Mouse (Mus musculus) spleen, postnatal 14 days (tissue): ENCODE data around the gene Clec3a.

ENCODE experiments used
- DNase-seq, 2 experiments: peaks; one replicate each; pipeline ENCODE4 v3.0.0; 2021 to 2022; ENCODE audit warnings: low spot score in 2 of 2

Clec3a gene

DNA sequence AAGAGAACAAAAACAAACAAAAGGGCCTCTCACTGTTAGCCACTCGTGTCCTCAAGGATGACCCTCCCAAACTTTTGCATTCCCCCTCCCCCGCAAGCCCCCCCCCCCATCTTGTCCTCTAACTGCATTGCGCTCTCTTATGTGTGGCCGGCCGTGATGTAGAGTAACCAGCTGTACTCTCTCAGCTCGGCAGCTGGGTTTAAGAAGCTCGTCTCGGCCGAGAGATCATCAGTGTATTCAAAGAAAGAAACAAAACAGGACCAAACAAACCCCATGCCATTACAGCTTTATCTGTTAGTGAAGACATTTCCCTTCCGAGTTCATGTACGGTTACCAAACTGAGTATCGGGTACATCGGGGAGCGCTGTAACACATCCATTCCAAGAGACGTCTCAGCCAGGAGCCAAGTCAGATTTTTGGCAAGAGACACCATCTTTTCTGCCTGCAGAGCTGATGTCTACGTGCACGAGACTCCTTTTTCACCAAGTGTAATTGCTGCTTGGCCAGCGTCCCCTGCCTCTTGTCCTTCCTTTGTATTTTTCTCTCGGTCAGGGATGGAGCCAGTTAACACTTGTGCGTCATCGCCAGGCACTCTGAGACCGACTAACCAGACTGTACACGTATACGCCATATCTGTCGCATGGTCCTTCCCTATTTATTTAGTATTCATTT, 40.4 kb downstream of the Clec3a start:
- no peak for DNase-seq

DNA sequence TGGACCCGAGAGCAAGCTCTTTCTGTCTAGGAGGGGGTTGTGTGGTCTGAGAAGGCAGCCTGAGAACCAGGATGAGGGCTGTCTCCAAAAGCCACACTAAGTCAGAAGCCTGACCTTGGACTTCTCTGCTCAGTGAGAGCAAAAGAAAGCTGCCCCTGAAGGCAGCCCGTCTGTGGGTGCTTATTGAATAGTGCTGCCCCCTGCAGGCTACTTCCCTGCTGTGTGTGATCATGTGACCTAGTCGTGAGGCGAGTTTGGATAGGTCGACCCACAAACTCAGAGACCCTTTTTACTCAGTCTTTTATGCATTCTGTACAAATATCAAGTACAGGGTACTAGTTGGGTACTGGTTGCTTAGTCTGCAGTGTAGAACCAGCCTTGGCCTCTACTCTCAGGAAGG, 42.7 kb downstream of the Clec3a start:
- no peak for DNase-seq

DNA sequence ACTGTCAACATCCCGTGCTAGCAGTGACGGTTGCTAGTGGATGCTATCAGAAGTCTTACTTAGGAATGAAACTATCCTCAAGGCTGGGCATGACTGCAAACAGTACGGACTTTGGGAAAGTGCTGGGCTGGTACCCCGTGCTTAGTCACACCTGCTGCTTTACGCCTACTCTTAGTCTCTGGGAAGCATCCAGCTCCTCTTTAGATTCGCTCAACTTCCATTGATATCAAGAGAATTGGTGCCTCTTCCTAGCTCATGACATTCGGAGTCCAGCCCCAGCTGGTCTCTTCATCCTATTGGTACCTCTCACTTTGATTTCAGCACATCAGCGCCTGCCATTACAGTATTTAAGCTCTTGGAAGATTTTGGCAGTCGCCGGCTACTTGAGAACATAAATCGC, 44.7 kb downstream of the Clec3a start:
- DNase-seq: no peak

DNA sequence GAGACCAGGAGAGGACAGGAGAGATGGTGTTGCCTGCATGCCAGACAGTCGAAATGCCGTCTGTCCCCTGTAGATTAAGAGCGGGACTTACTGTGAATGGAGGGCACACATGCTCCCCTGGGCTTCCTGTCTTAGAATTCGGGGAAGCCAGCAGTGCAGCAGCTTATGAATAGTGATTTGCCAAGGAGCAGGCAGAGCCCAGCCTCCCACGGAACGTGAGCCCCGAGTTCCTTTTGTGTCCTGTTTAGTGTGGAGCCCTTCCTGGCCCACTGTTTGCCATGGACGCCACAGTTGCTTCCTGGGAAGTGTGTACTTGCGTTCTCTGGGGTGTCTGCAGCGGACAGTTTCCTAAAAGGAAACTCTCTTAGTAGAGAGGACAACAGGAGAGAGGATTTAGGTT, 45.4 kb downstream of the Clec3a start:
- DNase-seq: no peak

DNA sequence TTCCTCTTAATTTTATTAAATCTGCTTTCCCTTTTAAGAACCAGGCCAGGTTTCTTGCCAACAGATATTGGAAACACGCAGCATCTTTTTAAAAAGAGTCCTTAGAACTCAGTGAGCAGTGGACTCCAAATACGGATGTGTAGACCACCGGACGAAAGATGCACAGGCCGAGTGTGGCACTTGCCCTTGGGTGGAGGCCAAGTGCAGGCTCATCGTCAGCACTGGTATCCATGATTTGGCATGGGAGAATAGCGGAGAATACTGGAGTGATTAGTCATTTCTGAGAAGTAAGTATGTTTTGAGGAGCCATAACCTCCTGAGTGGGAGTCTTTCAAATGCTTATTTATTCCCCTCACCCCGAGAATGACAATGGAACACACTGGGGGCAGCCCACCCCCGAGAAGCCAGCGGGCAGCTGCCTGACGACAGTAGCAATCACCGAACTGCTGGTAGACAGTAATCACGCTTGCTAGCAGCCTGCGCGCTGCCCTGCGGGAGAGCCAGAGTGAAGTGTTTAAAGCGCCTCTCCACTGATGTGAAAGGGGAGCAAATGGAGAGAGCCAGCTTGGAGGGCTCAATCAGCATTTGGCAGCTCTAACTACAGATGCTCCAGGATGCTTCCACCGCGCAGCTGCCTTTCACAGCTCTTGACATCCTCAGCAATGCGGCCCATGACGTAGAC, 50.8 kb downstream of the Clec3a start:
- no peak for DNase-seq

DNA sequence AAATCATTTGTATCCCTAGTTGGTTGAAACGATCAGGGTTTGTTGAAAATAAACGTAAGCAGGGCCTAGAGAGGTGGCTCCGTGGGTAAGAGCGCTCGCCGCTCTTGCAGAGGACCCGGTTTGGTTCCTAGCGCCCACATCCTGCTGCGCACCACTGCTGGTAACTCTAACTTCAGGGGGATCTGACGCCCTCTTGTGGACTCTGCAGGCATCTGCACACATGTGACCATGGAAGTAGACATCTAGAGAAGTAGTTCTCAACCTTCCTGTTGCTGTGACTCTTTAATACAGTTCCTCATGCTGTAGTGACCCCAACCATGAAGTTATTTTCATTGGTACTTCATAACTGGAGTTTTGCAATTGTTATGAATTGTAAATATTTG, 51.3 kb downstream of the Clec3a start:
- DNase-seq: no peak

DNA sequence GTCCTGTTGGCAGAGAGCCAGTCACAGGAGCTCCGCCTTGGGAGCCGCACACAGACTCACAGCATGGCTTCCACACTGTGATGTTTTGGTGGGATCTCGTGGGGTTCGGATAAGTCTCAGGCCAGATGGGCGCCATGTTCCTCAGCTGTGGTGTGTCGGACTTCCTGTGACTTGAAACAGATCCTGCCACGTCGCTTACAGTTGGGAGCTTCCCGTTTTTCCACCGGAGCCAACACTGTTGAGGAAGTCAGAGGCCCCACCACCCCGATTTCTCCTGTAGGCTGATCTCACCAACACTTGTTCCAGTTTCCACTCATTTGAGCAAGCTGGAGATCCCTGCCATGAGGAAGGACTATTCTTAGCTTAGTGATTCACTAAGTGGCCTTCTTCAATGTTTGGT, 55.7 kb downstream of the Clec3a start:
- DNase-seq: no peak
